Mouse (Mus musculus) intestine, postnatal 0 days (tissue): Measurements from ENCODE around the gene H2-K1. TPM values are rescaled to one million over a fixed set of nuclear protein-coding genes. Genes with fewer than 3 reads are reported as not detected.
A peak's percentile ranks its signal among the peaks of the same experiment; 100 is the strongest.

Source experiments
- ATAC-seq: fragments of 200-750 bp; cut with Nextera tagmentation; 2 replicates; pipeline ENCODE4 v1.8.0; 2017; ENCODE audit warnings: mild to moderate bottlenecking, moderate TSS enrichment, moderate library complexity
- H3K27ac ChIP-seq: fragments of 300-500 bp; sonication (generic); 2 replicates; pipeline ENCODE4 v1.5.1; 2014; ENCODE audit warnings: mild to moderate bottlenecking, low read depth, low read length, moderate library complexity
- H3K27me3 ChIP-seq: fragments of 300-500 bp; sonication (generic); replicated peaks from 2 replicates; pipeline ENCODE4 v1.6.1; 2014; ENCODE audit warnings: low read length, mixed read lengths; ENCODE audit not compliant: control insufficient read depth, insufficient read depth
- H3K36me3 ChIP-seq: fragments of 300-500 bp; sonication (generic); 2 replicates; pipeline ENCODE4 v1.6.1; 2014; ENCODE audit warnings: mild to moderate bottlenecking, moderate library complexity; ENCODE audit not compliant: control insufficient read depth, insufficient read depth
- H3K4me1 ChIP-seq: fragments of 300-500 bp; sonication (generic); replicated peaks from 2 replicates; pipeline ENCODE4 v1.6.1; 2014; ENCODE audit warnings: antibody characterized with exemption, low read length, mixed read lengths; ENCODE audit not compliant: control insufficient read depth, insufficient read depth
- H3K4me2 ChIP-seq: fragments of 300-500 bp; sonication (generic); replicated peaks from 2 replicates; pipeline ENCODE4 v1.6.1; 2014; ENCODE audit warnings: low read depth, mild to moderate bottlenecking, moderate library complexity
- H3K4me3 ChIP-seq: fragments of 300-500 bp; sonication (generic); 2 replicates; pipeline ENCODE4 v1.5.1; 2014; ENCODE audit warnings: low read depth, low read length
- H3K9ac ChIP-seq: fragments of 300-500 bp; sonication (generic); 2 replicates; pipeline ENCODE4 v1.6.1; 2014; ENCODE audit warnings: mild to moderate bottlenecking, low read depth, low read length
- H3K9me3 ChIP-seq: fragments of 300-500 bp; sonication (generic); 2 replicates; pipeline ENCODE4 v1.6.1; 2016; ENCODE audit warnings: mixed run types; ENCODE audit not compliant: control insufficient read depth
- CTCF ChIP-seq: sonication (generic); IDR thresholded peaks from 2 replicates; pipeline ENCODE4 v1.5.1; 2016; ENCODE audit warnings: low read depth, mild to moderate bottlenecking, control low read depth, antibody characterized with exemption, moderate library complexity
- WGBS: fragments of 180-500 bp; shearing (Covaris S2); extraction: QIAGEN DNeasy Blood & Tissue Kit; methylation state at CpG from one replicate; pipeline ENCODE4 v1.1.7; 2014; 5-methylcytosine and 5-hydroxymethylcytosine counted together
- polyA plus RNA-seq: library from polyadenylated mRNA; unstranded; fragments of >200 nt; fragmentation: Nextera tagmentation; extraction: Ambion mirVana; gene quantifications from 2 replicates; pipeline ENCODE4 v1.2.1, GENCODE M21; 2015

H2-K1 gene
- polyA plus RNA-seq, 1 experiment from 2014 or later: 933 TPM

GRCm38 (mm10) chr17:33977861-33978557 is 22.1 kb downstream of the H2-K1 start:
- Histone ChIP-seq H3K36me3 (no peaks in the 10 kb centered on the region), H3K4me2 (peak overlapping the region; percentile 87), H3K9me3 (no peaks in the 10 kb centered on the region), H3K27me3 (no peaks in the 10 kb centered on the region), H3K9ac (peak overlapping the region; percentile 41), H3K27ac (peak overlapping the region; percentile 54; the same call in 1 of the 2 replicates), H3K4me1 (no peaks in the 10 kb centered on the region; the same call in 1 of the 2 replicates), H3K4me3 (peak overlapping the region; percentile 52)
- no peak for TF ChIP-seq CTCF
- WGBS: 1% methylated on average over 57 of the region's 57 CpGs
- ATAC-seq: no peak

GRCm38 (mm10) chr17:33973572-33973971 is 26.6 kb downstream of the H2-K1 start:
- Histone ChIP-seq H3K27ac (no peak overlapping the region), H3K36me3 (no peaks in the 10 kb centered on the region), H3K27me3 (no peaks in the 10 kb centered on the region), H3K9me3 (no peaks in the 10 kb centered on the region), H3K4me2 (no peak overlapping the region), H3K4me3 (no peak overlapping the region), H3K9ac (no peak overlapping the region), H3K4me1 (no peaks in the 10 kb centered on the region)
- 62% methylated on average over 3 of the region's 3 CpGs for WGBS
- no peak for ATAC-seq
- TF ChIP-seq CTCF: no peak

- Histone ChIP-seq H3K4me2 (no peak overlapping the region), H3K27ac (no peak overlapping the region), H3K4me3 (no peak overlapping the region), H3K36me3 (no peaks in the 10 kb centered on the region), H3K27me3 (no peaks in the 10 kb centered on the region), H3K9ac (no peak overlapping the region), H3K9me3 (no peaks in the 10 kb centered on the region), H3K4me1 (no peaks in the 10 kb centered on the region)
- no peak for ATAC-seq
- TF ChIP-seq CTCF: no peak
- WGBS: 7% methylated on average over 1 of the region's 1 CpGs
Measured at GRCm38 (mm10) chr17:33972691-33973090, 27.5 kb downstream of the H2-K1 start.

- Histone ChIP-seq H3K27ac (no peak overlapping the region), H3K36me3 (peaks cover 14% of the 10 kb centered on the region; the same call in 1 of the 2 replicates), H3K4me3 (no peak overlapping the region), H3K9ac (no peak overlapping the region), H3K4me2 (no peak overlapping the region), H3K27me3 (no peaks in the 10 kb centered on the region), H3K4me1 (no peaks in the 10 kb centered on the region), H3K9me3 (no peaks in the 10 kb centered on the region)
- WGBS: 78% methylated on average over 4 of the region's 4 CpGs
- peak; percentile 55 for TF ChIP-seq CTCF
- no peak for ATAC-seq
Measured at GRCm38 (mm10) chr17:33969394-33969793, 30.8 kb downstream of the H2-K1 start.

DNA sequence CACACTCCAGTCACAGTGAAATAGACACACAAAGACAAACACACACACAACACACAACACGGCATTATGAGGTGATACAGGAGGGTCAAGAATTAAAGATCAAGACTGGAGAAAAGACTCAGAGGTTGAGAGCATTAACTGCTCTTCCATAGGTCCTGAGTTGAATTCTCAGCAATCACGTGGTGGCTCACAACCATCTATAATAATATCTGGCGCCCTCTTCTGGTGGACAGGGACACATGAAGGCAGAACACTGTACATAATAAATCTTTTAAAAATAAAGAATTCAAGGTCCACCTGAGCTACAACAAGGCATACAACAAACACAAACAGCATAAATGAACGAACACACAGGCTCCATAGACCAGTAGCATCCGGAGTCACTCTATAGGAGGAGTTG is 31.2 kb downstream of the H2-K1 start:
- WGBS: 30% methylated on average over 5 of the region's 5 CpGs
- Histone ChIP-seq H3K36me3 (peaks cover 14% of the 10 kb centered on the region; the same call in 1 of the 2 replicates), H3K9me3 (no peaks in the 10 kb centered on the region), H3K4me3 (no peak overlapping the region), H3K9ac (no peak overlapping the region), H3K27me3 (no peaks in the 10 kb centered on the region), H3K27ac (no peak overlapping the region), H3K4me1 (no peaks in the 10 kb centered on the region), H3K4me2 (0 out of 2 replicates have a peak overlapping the region, but pooled peaks have one; percentile 0)
- peak; percentile 78 for ATAC-seq
- peak; percentile 57 for TF ChIP-seq CTCF

- no peaks in the 10 kb centered on the region for H3K4me1 ChIP-seq
- 0 out of 2 replicates have a peak overlapping the region, but pooled peaks have one; percentile 0 for H3K4me2 ChIP-seq
- no peaks in the 10 kb centered on the region for H3K27me3 ChIP-seq
- ATAC-seq: peak; percentile 67
- H3K36me3 ChIP-seq: peaks cover 19% of the 10 kb centered on the region; the same call in 1 of the 2 replicates
- no peak overlapping the region for H3K9ac ChIP-seq
- no peaks in the 10 kb centered on the region for H3K9me3 ChIP-seq
- peak; percentile 90 for TF ChIP-seq CTCF
- 2% methylated on average over 9 of the region's 9 CpGs for WGBS
- no peak overlapping the region for H3K27ac ChIP-seq
- H3K4me3 ChIP-seq: no peak overlapping the region
Measured at GRCm38 (mm10) chr17:33968489-33968888, 31.7 kb downstream of the H2-K1 start.
